Mouse (Mus musculus) cerebellum, adult 2 months (tissue): ENCODE data around the gene Tbc1d4.

Source experiments
- CTCF ChIP-seq: fragments of 200-500 bp; IDR thresholded peaks from 2 replicates; pipeline ENCODE4 v1.5.1; 2011; ENCODE audit warnings: low read depth, mild to moderate bottlenecking, control low read depth, low read length, moderate library complexity, borderline replicate concordance; ENCODE audit not compliant: insufficient read depth
- POLR2A ChIP-seq: fragments of 200-500 bp; IDR thresholded peaks from 2 replicates; pipeline ENCODE4 v1.6.1; 2011; ENCODE audit warnings: low read length, control low read depth, borderline replicate concordance; ENCODE audit not compliant: insufficient read depth

GRCm38 (mm10) chr14:101517341-101517740 is 91.7 kb downstream of the Tbc1d4 start:
- TF ChIP-seq CTCF (peak; percentile 32; the same call in 1 of the 2 replicates), POLR2A (no peak)
